Mouse (Mus musculus) CH12.LX (cell line): ENCODE measurements at regions not wholly inside any gene's neighbourhood (a gene's known extent, or its start where the extent isn't known, plus 50 kb on each side); places are given as distances from the start of the nearest gene placed in this dataset.

Experiments used
- CTCF ChIP-seq, 2 experiments: IDR thresholded peaks in 1 of 2; conservative IDR thresholded peaks in 1 of 2; 2 replicates each; pipeline ENCODE4 v1.5.1; 2011 to 2012; ENCODE audit warnings: low read depth in 2 of 2, low read length in 2 of 2, improper control_type of control experiment in 1 of 2, inconsistent platforms in 1 of 2, mild to moderate bottlenecking in 1 of 2, moderate library complexity in 1 of 2
- ETS1 ChIP-seq: conservative IDR thresholded peaks from 2 replicates; pipeline ENCODE4 v1.6.1; 2012; ENCODE audit warnings: low read depth, mild to moderate bottlenecking, inconsistent platforms, low read length, improper control_type of control experiment, moderate library complexity
- MAFK ChIP-seq: IDR thresholded peaks from 2 replicates; pipeline ENCODE4 v1.6.1; 2011; ENCODE audit warnings: low read length, improper control_type of control experiment; ENCODE audit not compliant: insufficient replicate concordance
- NELFE ChIP-seq: IDR thresholded peaks from 2 replicates; pipeline ENCODE4 v1.6.1; 2011; ENCODE audit warnings: low read depth, low read length, improper control_type of control experiment
- PAX5 ChIP-seq: IDR thresholded peaks from 2 replicates; pipeline ENCODE4 v1.6.1; 2012; ENCODE audit warnings: low read length, inconsistent platforms, mixed read lengths
- POLR2A ChIP-seq: IDR thresholded peaks from 2 replicates; pipeline ENCODE4 v1.6.1; 2011; ENCODE audit warnings: low read depth, mild to moderate bottlenecking, improper control_type of control experiment, low read length
- POLR2AphosphoS2 ChIP-seq: IDR thresholded peaks from 2 replicates; pipeline ENCODE4 v1.6.1; 2011; ENCODE audit warnings: low read depth, low read length, improper control_type of control experiment
- RAD21 ChIP-seq: IDR thresholded peaks from 2 replicates; pipeline ENCODE4 v1.6.1; 2011; ENCODE audit warnings: low read depth, mild to moderate bottlenecking, low read length, improper control_type of control experiment, moderate library complexity
- TBP ChIP-seq: conservative IDR thresholded peaks from 2 replicates; pipeline ENCODE4 v1.6.1; 2011; ENCODE audit warnings: low read depth, low read length, improper control_type of control experiment

GRCm38 (mm10) chr15:40481239-40481638 is 347.1 kb downstream of the 9330182O14Rik start:
- no peak for TF ChIP-seq TBP
- no peak for TF ChIP-seq POLR2AphosphoS2
- no peak for TF ChIP-seq MAFK
- TF ChIP-seq PAX5: no peak
- no peak for TF ChIP-seq RAD21
- TF ChIP-seq ETS1: no peak
- TF ChIP-seq NELFE: no peak
- TF ChIP-seq CTCF (conservative IDR thresholded peaks at IDR 0.05 in 1 of 2, IDR thresholded peaks at IDR 0.05 in 1 of 2; ENCODE audit: low read depth in 2 of 2, low read length in 2 of 2): no peak
- no peak for TF ChIP-seq POLR2A
